Mouse (Mus musculus) brain, embryonic 14.5 days (tissue): Measurements from ENCODE around the gene Xrcc6.

Source experiments
- CTCF ChIP-seq: fragments of 200-500 bp; IDR thresholded peaks from 2 replicates; pipeline ENCODE4 v1.5.1; 2012; ENCODE audit warnings: inconsistent platforms, mild to moderate bottlenecking, moderate library complexity, borderline replicate concordance; ENCODE audit not compliant: insufficient read depth, insufficient read length; ENCODE audit errors: extremely low read depth
- POLR2A ChIP-seq: fragments of 200-500 bp; IDR thresholded peaks from 2 replicates; pipeline ENCODE4 v1.6.1; 2012; ENCODE audit warnings: mild to moderate bottlenecking, inconsistent platforms, borderline replicate concordance; ENCODE audit not compliant: poor library complexity, insufficient read depth, insufficient read length, severe bottlenecking; ENCODE audit errors: extremely low read depth

- no peak for TF ChIP-seq CTCF
- no peak for TF ChIP-seq POLR2A
These were observed 36.5 kb upstream of the Xrcc6 start for GRCm38 (mm10) chr15:81951159-81951558.
